Mouse (Mus musculus) embryo, embryonic 9.5 days (tissue): ENCODE results near the gene Mafg.

ENCODE experiments used
- DNase-seq: peaks from one replicate; pipeline ENCODE4 v3.0.0-alpha.2; 2017; ENCODE audit errors: extremely low spot score

The Mafg gene

GRCm38 (mm10) chr11:120623961-120624679 is 9.3 kb downstream of the Mafg start:
- peak; percentile 65 for DNase-seq

DNA sequence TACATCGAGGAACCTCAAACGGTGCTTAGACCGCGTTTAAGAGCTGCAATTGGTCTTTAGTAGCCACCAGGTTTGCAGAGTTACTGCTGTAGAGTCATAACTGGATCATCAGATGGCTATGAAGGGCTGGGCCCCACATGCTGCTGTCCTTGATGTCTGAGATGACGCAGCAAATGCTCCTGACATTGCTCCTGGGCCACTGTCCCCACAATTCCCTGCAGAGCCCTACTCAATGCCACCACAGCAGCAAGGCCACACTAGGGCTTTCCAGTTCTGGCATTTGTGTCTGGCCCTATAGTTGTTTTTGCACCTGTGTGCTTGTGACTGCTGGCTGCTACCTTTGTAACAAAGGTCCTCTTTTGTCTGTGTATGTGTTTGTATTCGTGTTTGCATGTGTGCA is 10.6 kb downstream of the Mafg start:
- DNase-seq: no peak

DNA sequence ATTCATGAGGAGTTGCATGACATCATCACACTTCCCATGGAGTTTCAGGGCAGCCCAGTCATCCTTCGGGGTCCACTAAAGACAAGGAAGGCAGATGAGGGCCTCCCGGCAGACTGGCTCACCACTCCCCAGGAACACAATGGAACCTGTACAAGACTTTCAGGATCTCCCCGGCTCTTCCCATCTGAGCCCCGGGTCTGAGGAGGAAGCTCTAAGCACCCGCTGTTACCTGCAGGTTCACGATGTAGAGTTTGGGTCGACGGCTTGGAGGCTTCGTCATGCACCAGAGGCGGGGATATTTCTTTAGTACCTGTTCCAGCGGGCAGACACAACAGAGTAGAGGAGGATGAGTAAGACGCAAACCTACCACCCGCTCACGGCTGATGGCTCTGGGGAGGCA is 13.2 kb downstream of the Mafg start:
- DNase-seq: no peak

GRCm38 (mm10) chr11:120618619-120619535 is 14.5 kb downstream of the Mafg start:
- DNase-seq: no peak

- DNase-seq: peak; percentile 90
Measured at GRCm38 (mm10) chr11:120617519-120618112, 15.8 kb downstream of the Mafg start, which contains the start of gene Pcyt2. Gene Pcyt2, minus strand, starts transcription at chr11:120617936.

DNA sequence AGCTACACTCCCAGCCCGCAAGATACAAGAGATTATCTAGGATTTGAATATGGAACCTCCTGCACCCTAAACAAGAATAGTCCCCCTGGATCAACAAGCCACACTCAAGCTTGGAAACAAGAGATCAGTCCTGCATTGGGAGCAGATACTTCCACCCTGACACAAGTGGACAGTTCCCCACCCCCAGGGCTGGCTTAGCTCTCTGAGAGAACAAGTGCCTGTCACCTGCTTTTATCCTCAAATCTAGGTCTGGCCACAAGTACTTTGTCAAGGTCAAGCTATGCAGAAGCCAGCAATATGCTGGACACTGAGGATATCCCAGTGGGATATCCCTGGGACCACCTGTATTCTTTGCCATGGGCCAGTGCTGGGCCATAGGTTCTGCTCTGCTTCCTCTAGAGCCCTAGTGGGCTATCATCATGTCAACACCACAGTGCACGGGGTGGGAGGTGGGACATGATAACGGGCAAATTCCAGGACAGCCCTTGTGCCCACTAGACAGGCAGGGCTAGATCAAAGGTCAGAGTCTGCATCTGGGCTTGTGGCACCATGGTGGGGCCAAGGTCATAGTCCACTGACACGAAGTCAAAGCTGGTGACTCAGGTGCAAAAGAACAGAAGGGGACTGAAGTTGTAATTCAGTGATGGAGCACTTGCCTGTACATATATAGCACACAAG is 16.6 kb downstream of the Mafg start:
- DNase-seq: no peak

GRCm38 (mm10) chr11:120615606-120616203 is 17.7 kb downstream of the Mafg start:
- no peak for DNase-seq

DNA sequence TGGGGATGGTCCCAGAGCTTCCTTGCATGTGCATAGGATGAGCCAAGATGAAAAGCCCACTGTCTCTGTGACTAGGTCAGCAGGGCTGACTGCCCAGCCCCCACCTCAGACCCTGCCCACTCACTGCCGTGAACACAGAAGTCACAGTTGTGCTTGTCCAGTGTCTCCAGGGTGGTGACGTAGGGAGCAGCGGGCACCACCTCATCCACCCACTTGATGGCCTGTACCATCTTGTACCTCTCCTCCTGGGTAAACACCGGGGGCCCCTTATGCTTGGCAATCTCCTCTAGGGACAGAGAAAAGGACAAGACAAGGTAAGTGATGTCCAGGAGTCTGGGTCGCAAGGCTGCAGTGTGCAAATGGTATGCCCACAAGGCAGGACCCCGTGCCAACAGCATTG is 18.2 kb downstream of the Mafg start:
- no peak for DNase-seq

GRCm38 (mm10) chr11:120613976-120614375 is 19.4 kb downstream of the Mafg start:
- DNase-seq: no peak

DNA sequence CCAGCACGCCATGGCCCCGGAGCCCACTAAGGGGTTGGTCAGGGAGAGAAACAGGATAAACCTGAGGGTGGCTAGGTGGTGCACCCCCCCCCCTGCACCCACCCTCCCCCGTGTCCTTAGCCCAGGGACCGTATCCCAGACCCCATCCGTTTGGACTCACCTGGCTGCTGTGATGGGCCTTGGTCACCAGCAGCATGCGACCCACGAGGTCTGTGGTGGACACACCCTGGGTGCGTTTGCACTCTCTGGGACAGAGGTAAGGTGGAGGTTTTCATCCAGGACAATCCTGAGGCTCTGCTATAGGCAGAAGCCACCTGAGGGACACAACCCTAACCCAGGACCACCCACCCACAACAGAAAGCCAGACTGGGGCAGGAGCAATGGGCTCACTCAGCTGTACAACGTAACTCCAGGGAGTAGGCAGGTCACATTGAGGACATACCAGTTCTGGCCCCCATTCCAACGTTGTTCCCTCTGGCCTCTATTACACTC is 19.9 kb downstream of the Mafg start:
- no peak for DNase-seq

DNA sequence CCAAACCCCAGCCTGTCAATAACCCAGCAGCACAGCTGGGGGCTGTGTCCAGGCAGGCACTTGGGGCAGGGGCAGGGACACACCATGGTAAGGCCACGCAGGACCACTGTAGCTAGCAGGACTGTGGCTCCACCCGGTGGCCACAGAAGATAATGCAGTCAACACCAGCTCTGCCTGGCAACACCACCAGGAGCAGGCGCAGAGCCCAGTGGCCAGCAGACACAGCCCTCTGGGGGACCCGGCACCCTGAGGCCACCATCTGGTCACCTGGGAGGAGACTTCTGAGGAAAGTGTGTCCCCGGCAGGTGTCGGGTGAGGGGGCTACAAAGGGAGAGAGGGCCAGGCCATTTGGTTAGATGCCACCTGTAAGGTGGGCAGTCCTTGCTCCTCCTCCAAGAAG is 20.6 kb downstream of the Mafg start:
- peak; percentile 74 for DNase-seq

GRCm38 (mm10) chr11:120610477-120611046 is 22.8 kb downstream of the Mafg start:
- no peak for DNase-seq

DNA sequence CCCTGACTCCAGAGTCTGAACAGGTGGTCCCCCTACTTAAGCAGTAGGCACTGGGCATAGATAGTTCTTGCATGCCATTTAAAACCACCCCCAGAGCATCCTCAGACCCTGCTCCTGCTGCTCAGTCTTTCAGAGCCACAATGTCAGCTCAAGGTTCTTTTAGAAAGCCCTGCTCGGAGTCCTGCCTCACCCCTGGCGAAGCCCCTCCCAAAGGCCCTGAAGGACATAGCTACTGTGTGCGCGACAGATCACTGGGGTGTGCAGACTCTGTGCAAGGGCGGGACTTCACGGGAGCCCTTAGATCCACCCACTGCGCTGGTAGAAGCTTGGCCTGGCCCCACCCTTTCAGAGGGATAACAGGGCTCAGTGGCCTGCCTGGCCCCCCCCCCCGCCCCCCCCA is 24.1 kb downstream of the Mafg start:
- DNase-seq: no peak

DNA sequence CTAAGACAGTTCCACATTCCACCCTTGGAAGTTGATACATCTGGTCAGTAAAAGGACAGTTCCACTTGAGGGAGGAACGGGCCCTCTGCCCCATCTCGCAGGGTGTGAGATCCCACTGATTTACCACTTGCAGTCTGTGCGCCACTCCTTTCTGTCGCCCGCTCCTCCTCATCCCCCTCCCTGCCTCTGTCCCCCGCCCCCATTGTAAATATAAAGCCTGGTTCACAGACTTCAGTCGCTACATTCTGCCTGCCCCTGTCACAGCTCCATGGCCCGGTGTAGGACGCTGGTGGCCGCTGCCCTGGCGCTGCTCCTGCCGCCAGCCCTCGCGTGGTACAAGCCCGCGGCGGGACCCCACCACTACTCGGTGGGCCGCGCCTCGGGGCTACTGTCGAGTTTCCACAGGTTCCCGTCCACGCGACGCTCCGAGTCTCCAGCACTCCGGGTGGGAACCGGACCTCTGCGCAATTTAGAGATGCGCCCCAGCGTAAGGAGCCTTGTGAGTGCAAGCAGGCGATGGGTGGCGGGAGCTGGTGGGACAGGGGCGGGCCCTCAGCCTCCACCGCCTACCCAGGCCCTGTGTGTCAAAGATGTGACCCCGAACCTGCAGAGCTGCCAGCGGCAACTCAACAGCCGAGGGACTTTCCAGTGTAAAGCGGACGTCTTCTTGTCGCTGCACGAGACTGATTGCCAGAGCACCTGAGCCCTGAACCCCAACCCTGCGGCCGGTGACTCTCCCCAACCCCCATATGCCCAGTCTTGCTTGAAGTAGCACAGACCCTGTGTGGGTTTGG is 25.0 kb downstream of the Mafg start, which contains the start of gene Npb:
Gene Npb (plus strand): TSS at position 237 of the 794 bp plus-strand sequence.
- no peak for DNase-seq

DNA sequence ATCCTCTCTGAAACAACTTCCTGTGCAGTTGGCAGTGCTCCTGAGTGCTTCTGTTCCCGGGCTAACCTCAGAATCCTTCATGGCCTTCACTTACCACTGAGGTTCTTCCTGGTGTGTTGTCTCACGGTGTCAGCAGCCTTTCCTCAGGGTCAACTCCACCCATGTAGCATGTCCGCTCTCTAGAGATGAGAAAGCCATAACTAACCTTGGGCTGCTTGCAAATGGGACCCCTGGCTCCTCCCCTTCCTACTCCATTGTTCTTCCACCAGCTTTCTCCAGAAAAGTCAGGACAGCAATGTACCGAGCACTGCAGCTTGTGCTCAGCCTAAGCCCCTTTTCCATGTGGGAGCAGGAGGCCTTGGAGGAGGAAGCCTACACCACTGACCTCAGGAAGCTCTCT is 26.6 kb downstream of the Mafg start:
- no peak for DNase-seq

GRCm38 (mm10) chr11:120605667-120606066 is 27.7 kb downstream of the Mafg start:
- DNase-seq: no peak

DNA sequence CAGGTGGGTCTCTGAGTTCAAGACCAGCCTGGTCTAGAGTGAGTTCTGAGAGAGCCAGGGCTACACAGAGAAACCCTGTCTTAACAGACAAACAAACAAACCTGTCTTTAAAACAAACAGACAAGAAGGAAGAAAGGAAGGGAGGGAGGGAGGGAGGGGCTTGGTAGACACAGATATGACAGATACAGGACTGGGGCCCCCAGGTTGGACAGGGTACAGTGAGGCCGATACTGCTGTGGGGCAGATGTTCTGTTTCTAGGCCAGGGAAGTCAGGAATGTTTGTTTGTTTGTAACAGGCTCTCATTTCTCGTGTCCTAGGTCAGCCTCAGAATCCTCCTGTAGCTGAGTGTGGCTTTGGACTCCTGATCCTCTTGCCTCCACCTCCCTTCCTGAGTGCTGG is 29.9 kb downstream of the Mafg start:
- no peak for DNase-seq

DNA sequence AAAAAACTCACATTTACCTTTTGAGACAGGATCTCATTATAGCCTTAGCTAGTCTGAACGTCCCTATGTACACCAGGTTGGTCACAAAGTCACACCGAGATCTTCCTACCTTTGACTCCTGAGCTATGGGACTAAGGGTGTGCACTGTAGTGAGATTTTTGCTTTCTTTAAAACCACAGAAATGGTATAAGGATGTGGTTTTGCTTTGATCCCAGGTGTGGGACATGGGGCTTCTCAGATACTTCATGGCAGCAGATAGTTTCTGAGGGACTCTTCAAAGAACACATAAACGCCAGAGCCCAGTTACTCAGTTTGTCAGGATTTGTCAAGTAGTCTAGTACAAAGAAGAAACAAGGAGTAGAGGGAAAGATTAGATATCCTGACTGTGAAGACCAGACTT is 32.7 kb downstream of the Mafg start:
- no peak for DNase-seq

DNA sequence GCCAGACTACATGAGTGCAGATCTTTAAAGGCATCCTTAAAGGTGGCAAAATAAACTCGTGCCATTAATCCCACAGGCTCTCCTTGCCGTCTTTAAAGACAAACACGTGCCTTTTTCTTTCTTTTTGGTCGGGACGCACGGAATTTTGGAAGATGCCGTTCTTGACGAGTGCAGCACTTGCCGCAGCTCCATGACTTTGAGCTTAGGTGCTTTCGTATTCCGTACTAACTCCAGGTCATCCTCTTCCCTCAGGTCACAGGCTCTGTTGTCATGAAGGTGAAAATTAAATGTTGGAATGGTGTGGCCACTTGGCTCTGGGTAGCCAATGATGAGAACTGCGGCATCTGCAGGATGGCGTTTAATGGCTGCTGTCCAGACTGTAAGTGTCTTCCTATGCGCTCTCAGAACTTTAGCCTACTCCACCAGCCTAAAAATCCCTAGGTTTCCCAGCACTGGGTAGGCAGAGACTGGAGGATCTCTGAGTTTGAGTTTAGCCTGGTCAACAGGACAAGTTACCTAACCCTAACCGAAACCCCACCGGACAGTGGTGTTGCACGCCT is 34.3 kb downstream of the Mafg start:
- peak; percentile 12 for DNase-seq
